Mouse (Mus musculus) intestine, postnatal 0 days (tissue): ENCODE measurements around the gene Dscam. TPM values are rescaled to one million over a fixed set of nuclear protein-coding genes. Genes with fewer than 3 reads are reported as not detected.

Source experiments
- ATAC-seq: fragments of 200-750 bp; cut with Nextera tagmentation; 2 replicates; pipeline ENCODE4 v1.8.0; 2017; ENCODE audit warnings: mild to moderate bottlenecking, moderate TSS enrichment, moderate library complexity
- H3K27ac ChIP-seq: fragments of 300-500 bp; sonication (generic); 2 replicates; pipeline ENCODE4 v1.5.1; 2014; ENCODE audit warnings: mild to moderate bottlenecking, low read depth, low read length, moderate library complexity
- H3K27me3 ChIP-seq: fragments of 300-500 bp; sonication (generic); replicated peaks from 2 replicates; pipeline ENCODE4 v1.6.1; 2014; ENCODE audit warnings: low read length, mixed read lengths; ENCODE audit not compliant: control insufficient read depth, insufficient read depth
- H3K36me3 ChIP-seq: fragments of 300-500 bp; sonication (generic); 2 replicates; pipeline ENCODE4 v1.6.1; 2014; ENCODE audit warnings: mild to moderate bottlenecking, moderate library complexity; ENCODE audit not compliant: control insufficient read depth, insufficient read depth
- H3K4me1 ChIP-seq: fragments of 300-500 bp; sonication (generic); replicated peaks from 2 replicates; pipeline ENCODE4 v1.6.1; 2014; ENCODE audit warnings: antibody characterized with exemption, low read length, mixed read lengths; ENCODE audit not compliant: control insufficient read depth, insufficient read depth
- H3K4me2 ChIP-seq: fragments of 300-500 bp; sonication (generic); replicated peaks from 2 replicates; pipeline ENCODE4 v1.6.1; 2014; ENCODE audit warnings: low read depth, mild to moderate bottlenecking, moderate library complexity
- H3K4me3 ChIP-seq: fragments of 300-500 bp; sonication (generic); 2 replicates; pipeline ENCODE4 v1.5.1; 2014; ENCODE audit warnings: low read depth, low read length
- H3K9ac ChIP-seq: fragments of 300-500 bp; sonication (generic); 2 replicates; pipeline ENCODE4 v1.6.1; 2014; ENCODE audit warnings: mild to moderate bottlenecking, low read depth, low read length
- H3K9me3 ChIP-seq: fragments of 300-500 bp; sonication (generic); 2 replicates; pipeline ENCODE4 v1.6.1; 2016; ENCODE audit warnings: mixed run types; ENCODE audit not compliant: control insufficient read depth
- CTCF ChIP-seq: sonication (generic); IDR thresholded peaks from 2 replicates; pipeline ENCODE4 v1.5.1; 2016; ENCODE audit warnings: low read depth, mild to moderate bottlenecking, control low read depth, antibody characterized with exemption, moderate library complexity
- WGBS: fragments of 180-500 bp; shearing (Covaris S2); extraction: QIAGEN DNeasy Blood & Tissue Kit; methylation state at CpG from one replicate; pipeline ENCODE4 v1.1.7; 2014; 5-methylcytosine and 5-hydroxymethylcytosine counted together
- polyA plus RNA-seq: library from polyadenylated mRNA; unstranded; fragments of >200 nt; fragmentation: Nextera tagmentation; extraction: Ambion mirVana; gene quantifications from 2 replicates; pipeline ENCODE4 v1.2.1, GENCODE M21; 2015

The Dscam gene
- polyA plus RNA-seq, 1 experiment from 2014 or later = 0.25 TPM

DNA sequence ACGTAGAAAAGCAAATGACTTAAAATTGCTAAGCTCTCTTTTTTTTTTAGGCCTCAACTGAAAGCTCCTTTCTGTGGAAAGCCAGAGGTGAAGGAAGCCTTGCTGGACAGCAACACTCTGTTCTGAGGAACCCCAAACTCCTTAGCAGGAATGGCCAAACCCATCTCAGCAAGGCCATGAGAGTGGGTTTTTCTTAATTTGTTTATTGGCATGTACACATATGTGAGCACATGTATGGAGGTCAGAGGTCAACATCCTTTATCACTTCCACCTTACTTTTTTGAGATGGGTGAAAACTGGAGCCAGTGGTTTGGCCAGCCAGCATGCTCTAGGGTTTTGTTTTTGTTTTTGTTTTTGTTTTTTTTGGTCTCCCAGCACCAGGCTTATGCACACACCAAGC lies 263.5 kb downstream of the Dscam start:
- Histone ChIP-seq H3K27me3 (no peaks in the 10 kb centered on the region), H3K36me3 (no peaks in the 10 kb centered on the region), H3K9ac (no peak overlapping the region), H3K27ac (no peak overlapping the region), H3K4me2 (no peak overlapping the region), H3K4me3 (no peak overlapping the region), H3K9me3 (no peaks in the 10 kb centered on the region), H3K4me1 (no peaks in the 10 kb centered on the region)
- ATAC-seq = no peak
- TF ChIP-seq CTCF = no peak
- WGBS = 70% methylated on average over 1 of the region's 1 CpGs

GRCm38 (mm10) chr16:96906630-96907029 lies 263.9 kb downstream of the Dscam start:
- no peak for TF ChIP-seq CTCF
- no peak for ATAC-seq

DNA sequence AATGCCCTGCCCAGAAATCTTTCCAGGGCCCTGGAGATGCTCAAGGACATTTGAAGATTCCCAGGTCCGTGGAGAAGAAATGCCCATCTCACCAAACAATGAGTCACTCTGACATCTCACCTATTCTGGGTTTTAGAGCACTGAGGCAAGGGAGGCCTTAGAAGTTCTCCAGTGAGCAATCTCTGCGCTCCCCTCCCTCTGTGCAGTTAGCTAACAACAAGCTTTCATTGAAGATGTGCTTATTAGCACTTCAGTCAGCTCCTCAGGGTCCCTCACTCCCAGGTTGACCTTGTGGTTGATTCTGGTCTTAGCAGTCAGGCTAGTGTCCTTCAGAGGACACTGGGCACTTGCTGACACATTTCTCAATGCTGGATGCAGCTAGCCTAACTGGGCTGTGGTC lies 265.8 kb downstream of the Dscam start:
- Histone ChIP-seq H3K4me3 (no peak overlapping the region), H3K9ac (no peak overlapping the region), H3K4me1 (no peaks in the 10 kb centered on the region), H3K4me2 (no peak overlapping the region), H3K27me3 (no peaks in the 10 kb centered on the region), H3K36me3 (no peaks in the 10 kb centered on the region), H3K9me3 (no peaks in the 10 kb centered on the region), H3K27ac (no peak overlapping the region)
- TF ChIP-seq CTCF = no peak
- no peak for ATAC-seq
- WGBS = 55% methylated on average over 2 of the region's 2 CpGs

More at GRCm38 (mm10) chr16:96906630-96907029, 263.9 kb downstream of the Dscam start:
- H3K4me2 ChIP-seq = no peak overlapping the region
- H3K9me3 ChIP-seq = no peaks in the 10 kb centered on the region
- no peaks in the 10 kb centered on the region for H3K27me3 ChIP-seq
- no peak overlapping the region for H3K27ac ChIP-seq
- 63% methylated on average over 2 of the region's 2 CpGs for WGBS
- H3K4me3 ChIP-seq = no peak overlapping the region
- H3K4me1 ChIP-seq = no peaks in the 10 kb centered on the region
- H3K9ac ChIP-seq = no peak overlapping the region
- no peaks in the 10 kb centered on the region for H3K36me3 ChIP-seq

DNA sequence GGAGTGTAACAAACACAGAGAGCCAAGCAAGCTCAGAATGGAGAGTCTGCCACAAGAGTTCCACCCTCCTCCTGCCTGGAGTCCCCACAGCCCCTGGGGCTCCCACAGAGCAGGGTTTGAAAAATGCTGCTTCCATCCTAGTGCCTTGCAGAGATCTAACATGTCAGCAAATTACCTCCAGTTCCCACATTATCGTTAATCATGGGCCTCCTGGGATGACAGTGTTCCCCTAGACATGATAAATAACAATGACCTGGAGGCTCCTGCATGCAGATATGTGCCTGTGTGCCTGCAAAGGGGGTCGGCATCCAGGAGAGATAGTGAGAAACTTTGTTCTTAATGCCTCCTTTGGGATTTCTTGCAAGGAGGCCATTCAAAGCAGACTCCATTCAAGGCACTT lies 266.2 kb downstream of the Dscam start:
- no peak for TF ChIP-seq CTCF
- no peak overlapping the region for H3K9ac ChIP-seq
- no peaks in the 10 kb centered on the region for H3K27me3 ChIP-seq
- no peaks in the 10 kb centered on the region for H3K9me3 ChIP-seq
- no peak overlapping the region for H3K27ac ChIP-seq
- ATAC-seq = no peak
- no peak overlapping the region for H3K4me2 ChIP-seq
- 31% methylated on average over 2 of the region's 2 CpGs for WGBS
- no peaks in the 10 kb centered on the region for H3K4me1 ChIP-seq
- H3K4me3 ChIP-seq = no peak overlapping the region
- H3K36me3 ChIP-seq = no peaks in the 10 kb centered on the region

DNA sequence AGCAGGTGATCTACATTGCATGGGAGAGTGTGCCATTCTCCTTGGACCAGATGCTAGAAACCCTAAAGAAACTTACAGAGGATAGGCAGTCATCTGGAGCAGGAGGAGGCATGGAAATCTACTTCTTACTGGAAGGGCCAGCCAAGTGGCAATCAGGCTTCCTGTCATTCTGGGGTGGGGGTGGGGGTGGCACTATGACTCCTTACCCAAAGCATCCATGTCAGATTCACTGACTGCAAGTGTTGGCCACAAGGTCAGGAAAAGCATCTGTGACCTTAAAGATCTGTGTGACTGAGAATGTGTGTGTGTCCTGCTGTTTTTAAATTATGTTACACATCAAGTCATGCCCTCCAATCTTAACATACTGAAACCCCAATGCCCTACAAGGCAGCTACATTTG lies 268.0 kb downstream of the Dscam start:
- Histone ChIP-seq H3K36me3 (no peaks in the 10 kb centered on the region), H3K9me3 (no peaks in the 10 kb centered on the region), H3K9ac (no peak overlapping the region), H3K4me1 (no peaks in the 10 kb centered on the region), H3K27me3 (no peaks in the 10 kb centered on the region), H3K27ac (no peak overlapping the region), H3K4me3 (no peak overlapping the region), H3K4me2 (no peak overlapping the region)
- no peak for TF ChIP-seq CTCF
- no peak for ATAC-seq

DNA sequence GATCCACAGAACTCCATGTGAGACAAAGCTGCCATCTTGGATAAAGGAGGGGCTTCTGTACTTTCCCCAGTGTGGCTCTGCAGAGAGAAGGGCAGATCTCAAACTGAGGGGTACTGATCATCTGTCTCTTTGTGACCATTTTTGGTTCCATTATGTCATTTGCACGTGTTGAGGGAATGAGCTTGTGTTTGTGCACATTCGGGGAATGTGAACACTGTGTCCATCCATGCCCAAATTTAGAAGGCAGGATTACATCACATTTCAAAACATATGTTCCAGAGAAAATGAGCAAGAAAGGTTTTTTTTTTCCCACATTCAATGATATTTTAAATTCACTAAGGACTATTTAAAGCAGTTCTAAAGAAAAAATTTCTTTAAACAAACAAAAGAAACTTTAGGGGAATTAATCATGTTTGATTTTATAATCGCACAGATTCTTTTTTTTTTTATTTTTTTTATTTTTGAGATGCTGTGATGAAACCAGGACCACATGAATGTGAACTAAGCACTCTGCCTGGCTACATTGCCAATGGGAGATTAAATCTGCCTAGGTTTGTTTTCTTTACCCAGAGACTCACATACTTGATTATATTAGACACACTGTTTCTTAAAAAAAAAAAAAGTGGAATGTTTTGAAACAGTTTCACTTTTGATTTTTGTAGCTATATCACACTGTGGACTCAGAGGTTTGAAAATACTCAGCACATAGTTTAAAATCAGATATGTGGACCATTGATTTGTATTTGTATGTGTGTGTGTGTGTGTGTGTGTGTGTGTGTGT lies 269.1 kb downstream of the Dscam start:
- Histone ChIP-seq H3K27ac (no peak overlapping the region), H3K27me3 (no peaks in the 10 kb centered on the region), H3K4me1 (no peaks in the 10 kb centered on the region), H3K4me2 (no peak overlapping the region), H3K9me3 (no peaks in the 10 kb centered on the region), H3K36me3 (no peaks in the 10 kb centered on the region), H3K4me3 (no peak overlapping the region), H3K9ac (no peak overlapping the region)
- 58% methylated on average over 3 of the region's 3 CpGs for WGBS
- no peak for ATAC-seq
- no peak for TF ChIP-seq CTCF
